Mouse (Mus musculus): ENCODE measurements at regions not wholly inside any gene's neighbourhood (a gene's known extent, or its start where the extent isn't known, plus 50 kb on each side); places are given as distances from the start of the nearest gene placed in this dataset.

GRCm38 (mm10) chr13:54889684-54890399, 59.4 kb upstream of the Unc5a start:
- H3K4me1 ChIP-seq (replicated peaks; ENCODE audit: control insufficient read depth, insufficient read depth, low read length), result no peaks in the 10 kb centered on the region
- H3K9ac ChIP-seq (ENCODE audit: low read length), result no peak overlapping the region
- WGBS, result 67% methylated on average over 8 of the region's 8 CpGs
- H3K27me3 ChIP-seq (ENCODE audit: control insufficient read depth, insufficient read depth, low read depth, low read length), result peaks cover 4% of the 10 kb centered on the region; the same call in 1 of the 2 replicates
- H3K4me3 ChIP-seq (ENCODE audit: low read length), result no peak overlapping the region
- no peak for ATAC-seq (ENCODE audit: low read depth)
- no peaks in the 10 kb centered on the region for H3K9me3 ChIP-seq (ENCODE audit: control insufficient read depth, low read length)
- H3K4me2 ChIP-seq (ENCODE audit: low read depth, low read length), result no peak overlapping the region
- H3K36me3 ChIP-seq (ENCODE audit: control insufficient read depth, insufficient read depth, low read length), result no peaks in the 10 kb centered on the region
- no peak overlapping the region for H3K27ac ChIP-seq (ENCODE audit: low read length)

- Histone ChIP-seq H3K36me3 (ENCODE audit: control insufficient read depth, insufficient read depth, low read length) (no peaks in the 10 kb centered on the region), H3K4me1 (replicated peaks; ENCODE audit: control insufficient read depth, insufficient read depth, low read length) (no peaks in the 10 kb centered on the region), H3K9me3 (ENCODE audit: control insufficient read depth, low read length) (no peaks in the 10 kb centered on the region), H3K9ac (ENCODE audit: low read length) (no peak overlapping the region), H3K27me3 (ENCODE audit: control insufficient read depth, insufficient read depth, low read depth, low read length) (no peaks in the 10 kb centered on the region; the same call in 1 of the 2 replicates), H3K27ac (ENCODE audit: low read length) (no peak overlapping the region), H3K4me2 (ENCODE audit: low read depth, low read length) (no peak overlapping the region), H3K4me3 (ENCODE audit: low read length) (no peak overlapping the region)
- ATAC-seq (ENCODE audit: low read depth), result no peak
- WGBS, result 26% methylated on average over 1 of the region's 1 CpGs
Measured at GRCm38 (mm10) chr13:54892572-54892971, 56.6 kb upstream of the Unc5a start.

GRCm38 (mm10) chr13:54893651-54894050, 55.6 kb upstream of the Unc5a start:
- H3K4me1 ChIP-seq (replicated peaks; ENCODE audit: control insufficient read depth, insufficient read depth, low read length), result no peaks in the 10 kb centered on the region
- no peak overlapping the region for H3K4me2 ChIP-seq (ENCODE audit: low read depth, low read length)
- no peak overlapping the region for H3K4me3 ChIP-seq (ENCODE audit: low read length)
- WGBS, result 37% methylated on average over 7 of the region's 7 CpGs
- H3K36me3 ChIP-seq (ENCODE audit: control insufficient read depth, insufficient read depth, low read length), result no peaks in the 10 kb centered on the region
- no peak overlapping the region for H3K9ac ChIP-seq (ENCODE audit: low read length)
- no peaks in the 10 kb centered on the region; the same call in 1 of the 2 replicates for H3K27me3 ChIP-seq (ENCODE audit: control insufficient read depth, insufficient read depth, low read depth, low read length)
- H3K9me3 ChIP-seq (ENCODE audit: control insufficient read depth, low read length), result no peaks in the 10 kb centered on the region
- H3K27ac ChIP-seq (ENCODE audit: low read length), result no peak overlapping the region
- ATAC-seq (ENCODE audit: low read depth), result no peak

GRCm38 (mm10) chr13:54895981-54896380, 53.2 kb upstream of the Unc5a start:
- Histone ChIP-seq H3K27ac (ENCODE audit: low read length) (no peak overlapping the region), H3K4me2 (ENCODE audit: low read depth, low read length) (no peak overlapping the region), H3K4me3 (ENCODE audit: low read length) (no peak overlapping the region), H3K27me3 (ENCODE audit: control insufficient read depth, insufficient read depth, low read depth, low read length) (no peaks in the 10 kb centered on the region; the same call in 1 of the 2 replicates), H3K9me3 (ENCODE audit: control insufficient read depth, low read length) (no peaks in the 10 kb centered on the region), H3K9ac (ENCODE audit: low read length) (no peak overlapping the region), H3K36me3 (ENCODE audit: control insufficient read depth, insufficient read depth, low read length) (no peaks in the 10 kb centered on the region), H3K4me1 (replicated peaks; ENCODE audit: control insufficient read depth, insufficient read depth, low read length) (no peaks in the 10 kb centered on the region)
- no peak for ATAC-seq (ENCODE audit: low read depth)
- 69% methylated on average over 5 of the region's 5 CpGs for WGBS
